Mouse (Mus musculus): ENCODE measurements around the gene Rsu1.

Gene Rsu1

GRCm38 (mm10) chr2:13271165-13271957 is at the start of gene Rsu1:
TSS of gene Rsu1 (minus strand) at chr2:13271415.
- DNase-seq (ENCODE audit: low read depth, low spot score), result peak; percentile 99

- DNase-seq (ENCODE audit: low read depth, low spot score), result no peak
Measured at GRCm38 (mm10) chr2:13303376-13303775, 32.2 kb upstream of the Rsu1 start.

GRCm38 (mm10) chr2:13299031-13299430 is 27.8 kb upstream of the Rsu1 start:
- DNase-seq (ENCODE audit: low read depth, low spot score), result no peak

GRCm38 (mm10) chr2:13297733-13298132 is 26.5 kb upstream of the Rsu1 start:
- no peak for DNase-seq (ENCODE audit: low read depth, low spot score)

GRCm38 (mm10) chr2:13290661-13291060 is 19.4 kb upstream of the Rsu1 start:
- DNase-seq (ENCODE audit: low read depth, low spot score), result no peak

- DNase-seq (ENCODE audit: low read depth, low spot score), result no peak
Measured at GRCm38 (mm10) chr2:13290070-13290469, 18.9 kb upstream of the Rsu1 start.

GRCm38 (mm10) chr2:13278114-13278862 is 7.1 kb upstream of the Rsu1 start:
- DNase-seq (ENCODE audit: low read depth, low spot score), result no peak

GRCm38 (mm10) chr2:13275874-13276273 is 4.7 kb upstream of the Rsu1 start:
- no peak for DNase-seq (ENCODE audit: low read depth, low spot score)

GRCm38 (mm10) chr2:13270736-13271135 is 479 bp downstream of the Rsu1 start:
- DNase-seq (ENCODE audit: low read depth, low spot score), result peak; percentile 33

- no peak for DNase-seq (ENCODE audit: low read depth, low spot score)
Measured at GRCm38 (mm10) chr2:13268681-13269293, 2.4 kb downstream of the Rsu1 start.

- DNase-seq (ENCODE audit: low read depth, low spot score), result no peak
Measured at GRCm38 (mm10) chr2:13264875-13265274, 6.3 kb downstream of the Rsu1 start.

- DNase-seq (ENCODE audit: low read depth, low spot score), result no peak
Measured at GRCm38 (mm10) chr2:13263150-13263549, 8.1 kb downstream of the Rsu1 start.

- no peak for DNase-seq (ENCODE audit: low read depth, low spot score)
Measured at GRCm38 (mm10) chr2:13258606-13259005, 12.6 kb downstream of the Rsu1 start.

GRCm38 (mm10) chr2:13240711-13241110 is 30.5 kb downstream of the Rsu1 start:
- no peak for DNase-seq (ENCODE audit: low read depth, low spot score)

- peak; percentile 31 for DNase-seq (ENCODE audit: low read depth, low spot score)
Measured at GRCm38 (mm10) chr2:13237140-13237901, 33.9 kb downstream of the Rsu1 start.

GRCm38 (mm10) chr2:13235696-13236095 is 35.5 kb downstream of the Rsu1 start:
- no peak for DNase-seq (ENCODE audit: low read depth, low spot score)

- DNase-seq (ENCODE audit: low read depth, low spot score), result no peak
Measured at GRCm38 (mm10) chr2:13234796-13235195, 36.4 kb downstream of the Rsu1 start.

- no peak for DNase-seq (ENCODE audit: low read depth, low spot score)
Measured at GRCm38 (mm10) chr2:13233902-13234301, 37.3 kb downstream of the Rsu1 start.

- no peak for DNase-seq (ENCODE audit: low read depth, low spot score)
Measured at GRCm38 (mm10) chr2:13233254-13233835, 37.9 kb downstream of the Rsu1 start.

GRCm38 (mm10) chr2:13232305-13232704 is 38.9 kb downstream of the Rsu1 start:
- no peak for DNase-seq (ENCODE audit: low read depth, low spot score)

- no peak for DNase-seq (ENCODE audit: low read depth, low spot score)
Measured at GRCm38 (mm10) chr2:13229686-13230085, 41.5 kb downstream of the Rsu1 start.

All from c-Kit-negative CD71-positive TER-119-positive erythroid progenitor cells, embryonic 14.5 days (primary cell).